Mouse (Mus musculus) gonadal fat pad, adult 2 months (tissue): ENCODE results near the gene Enox2. TPM values are rescaled to one million over a fixed set of nuclear protein-coding genes. Genes with fewer than 3 reads are reported as not detected.

Source experiments
- DNase-seq: peaks from one replicate; pipeline ENCODE4 v3.0.0-alpha.2; 2012; ENCODE audit warnings: low read depth
- polyA plus RNA-seq: library from polyadenylated mRNA; depleted of rRNA; stranded (reverse); fragments of >200 nt; gene quantifications from 2 replicates; pipeline ENCODE4 v1.2.3, GENCODE M21; 2012; rRNA removed

The Enox2 gene
- polyA plus RNA-seq, 1 experiment: 10.0 TPM

DNA sequence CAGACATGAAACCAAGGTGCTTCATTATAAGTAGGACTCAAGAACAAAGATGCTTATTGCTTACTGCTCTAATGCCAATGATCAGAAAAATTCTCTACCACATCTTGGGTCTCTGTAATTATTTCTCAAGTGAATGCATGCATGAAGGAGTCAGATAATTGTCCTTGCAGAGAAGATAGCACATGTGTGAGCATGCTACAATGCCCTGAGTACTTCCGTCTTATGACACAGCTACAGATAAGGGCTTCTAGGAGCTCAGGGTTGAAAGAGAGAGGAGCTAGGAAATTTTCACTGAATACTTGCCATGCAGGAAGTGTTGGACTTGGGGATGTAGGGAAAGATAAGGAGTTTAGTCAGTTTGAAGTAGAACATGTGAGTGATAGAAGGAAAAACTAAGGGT lies 285.2 kb downstream of the Enox2 start:
- no peak for DNase-seq

DNA sequence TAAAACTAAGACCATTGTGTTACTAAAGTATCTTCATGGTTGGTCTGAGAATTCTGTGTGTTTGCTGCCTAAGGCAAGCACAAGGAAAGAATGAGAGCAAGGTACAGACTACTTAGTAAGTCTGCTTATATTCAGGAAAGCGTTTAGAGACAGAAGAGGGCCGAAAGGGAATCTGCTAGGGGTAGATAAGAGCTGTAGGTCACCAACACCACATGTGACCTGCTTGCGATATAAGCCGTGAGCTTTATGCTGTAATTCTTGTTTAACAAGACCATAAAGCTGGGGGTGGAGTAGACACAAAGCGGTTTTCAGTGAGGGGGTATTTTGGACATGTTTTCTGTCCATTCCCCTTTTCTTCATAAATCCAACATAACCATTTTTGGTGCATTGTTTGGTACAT lies 302.4 kb downstream of the Enox2 start:
- DNase-seq: no peak

DNA sequence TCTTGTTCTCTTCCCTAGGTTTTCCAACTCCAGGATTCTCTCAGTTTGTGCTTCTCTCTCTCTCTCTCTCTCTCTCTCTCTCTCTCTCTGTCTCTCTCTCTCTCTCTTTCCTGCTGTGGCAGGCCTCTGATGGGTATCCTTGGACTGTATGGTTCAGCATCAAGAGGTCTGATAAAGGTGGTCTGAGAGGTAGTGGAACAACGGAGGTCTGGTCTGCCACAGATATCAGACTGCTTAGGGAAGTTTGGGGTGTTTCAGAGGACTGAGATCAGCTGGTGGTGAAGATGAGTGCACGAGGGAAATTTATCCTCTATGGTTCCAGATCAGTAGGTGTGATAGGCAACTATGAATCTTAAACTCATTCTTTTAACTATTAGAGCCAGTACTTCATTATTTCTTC lies 303.6 kb downstream of the Enox2 start:
- no peak for DNase-seq

Other genes starting within 250 kb of the Enox2 start
- 0.11 and 0.19 TPM in 2 replicates for gene Arhgap36, start 175.7 kb upstream of the Enox2 start, polyA plus RNA-seq